Mouse (Mus musculus): ENCODE data around the gene Olfr155.
A peak's percentile ranks its signal among the peaks of the same experiment; 100 is the strongest.

DNA sequence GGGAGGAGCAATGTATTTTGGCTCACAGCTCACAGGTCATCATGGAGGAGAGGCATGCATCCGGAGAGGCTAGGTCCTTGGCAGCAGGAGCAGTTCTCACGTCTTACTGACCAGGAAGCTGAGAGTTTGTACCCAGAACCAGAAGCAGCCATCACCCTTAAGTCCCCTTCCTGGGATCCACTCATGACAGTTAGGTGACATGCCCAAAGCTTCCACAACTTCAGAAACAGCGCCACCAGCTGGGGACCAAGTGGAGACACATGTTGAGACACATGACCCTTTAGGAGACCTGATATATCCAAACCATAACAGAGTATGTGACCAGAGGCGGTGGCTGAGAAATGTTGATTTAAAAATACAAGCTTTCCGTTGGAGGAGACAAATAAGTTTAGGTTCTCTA is 19.3 kb upstream of the Olfr155 start:
- no peak for TF ChIP-seq EP300 (IDR thresholded peaks at IDR 0.05; ENCODE audit: low read depth)
- TF ChIP-seq CTCF (IDR thresholded peaks at IDR 0.05; ENCODE audit: low read depth) = 0 out of 2 replicates have a peak, but pooled peaks have one; percentile 16

Data from liver, postnatal 0 days (tissue).